In the genomic region with DNA sequence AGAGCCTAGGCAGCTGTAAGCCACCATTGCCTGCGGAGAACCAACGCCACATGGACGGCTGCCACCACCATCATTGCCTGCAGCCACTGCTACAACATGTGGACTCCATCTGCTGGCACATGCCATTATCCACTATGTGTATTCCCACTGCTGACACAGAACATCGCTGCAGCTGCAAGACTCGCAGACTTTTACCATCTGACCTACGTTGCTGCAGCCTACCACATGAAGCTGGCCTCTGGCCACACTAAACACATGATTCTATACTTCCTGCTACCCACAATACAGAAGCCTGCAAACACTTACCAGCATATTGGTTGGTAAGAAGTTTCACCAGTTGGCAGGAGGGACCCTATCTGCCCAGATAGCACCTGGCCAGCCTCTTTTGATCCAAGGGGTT, we compare ENCODE assay signal across 17 mouse cellular contexts.
"Had no signal": no experiment of that assay in that cellular context is flagged by ENCODE, and none has a peak within 500 bp of the region (broad histone marks: within the 10 kb centered on the region; RNA-seq: fewer than 3 reads in every experiment).

No protein-coding gene starts in this region.

- H3K4me1 ChIP-seq: limb, embryonic 12.5 days; liver, embryonic 15.5 days; midbrain, embryonic 10.5 days; neural tube, embryonic 13.5 days had no signal

- H3K9me3 ChIP-seq: limb, embryonic 12.5 days; liver, embryonic 15.5 days; midbrain, embryonic 10.5 days; neural tube, embryonic 13.5 days had no signal

- H3K36me3 ChIP-seq: limb, embryonic 12.5 days; liver, embryonic 15.5 days; midbrain, embryonic 10.5 days; neural tube, embryonic 13.5 days had no signal

- H3K27ac ChIP-seq: left cerebral cortex, adult 2 months; limb, embryonic 12.5 days; liver, embryonic 15.5 days; macrophage; midbrain, embryonic 10.5 days; neural tube, embryonic 13.5 days had no signal

- H3K9ac ChIP-seq: limb, embryonic 12.5 days; liver, embryonic 15.5 days; neural tube, embryonic 13.5 days had no signal

- H3K4me3 ChIP-seq: left cerebral cortex, adult 2 months; limb, embryonic 12.5 days; liver, embryonic 15.5 days; midbrain, embryonic 10.5 days; neural tube, embryonic 13.5 days had no signal

- ATAC-seq: intestine, postnatal 0 days had no signal

- H3K27me3 ChIP-seq: limb, embryonic 12.5 days; liver, embryonic 15.5 days; neural tube, embryonic 13.5 days had no signal

- DNase-seq: kidney, adult 8-10 months; kidney, postnatal 25 days; lung, adult 2 months; lung, postnatal 14 days; midbrain, embryonic 14.5 days; right cerebral cortex, adult 18-20 months; right cerebral cortex, postnatal 25 days; thymus, adult 18-20 months; thymus, postnatal 14 days had no signal

- H3K4me2 ChIP-seq: limb, embryonic 12.5 days; liver, embryonic 11.5 days; liver, embryonic 15.5 days; neural tube, embryonic 13.5 days had no signal
